Mouse (Mus musculus) embryonic facial prominence, embryonic 10.5 days (tissue): ENCODE measurements around the gene Slc5a5. TPM values are rescaled to one million over a fixed set of nuclear protein-coding genes. Genes with fewer than 3 reads are reported as not detected.

Experiments used
- DNase-seq: peaks from one replicate; pipeline ENCODE4 v3.0.0-alpha.2; 2017; ENCODE audit warnings: low spot score
- H3K27ac ChIP-seq: fragments of 300-500 bp; sonication (generic); replicated peaks from 2 replicates; pipeline ENCODE4 v1.5.1; 2016; ENCODE audit warnings: mild to moderate bottlenecking
- H3K27me3 ChIP-seq: fragments of 300-500 bp; sonication (generic); replicated peaks from 2 replicates; pipeline ENCODE4 v1.6.1; 2016; ENCODE audit warnings: low read depth, mild to moderate bottlenecking; ENCODE audit not compliant: poor library complexity, severe bottlenecking
- H3K36me3 ChIP-seq: fragments of 300-500 bp; sonication (generic); replicated peaks from 2 replicates; pipeline ENCODE4 v1.6.1; 2016; ENCODE audit warnings: mild to moderate bottlenecking, moderate library complexity
- H3K4me1 ChIP-seq: fragments of 300-500 bp; sonication (generic); 2 replicates; pipeline ENCODE4 v1.6.1; 2016
- H3K4me3 ChIP-seq: fragments of 300-500 bp; sonication (generic); 2 replicates; pipeline ENCODE4 v1.5.1; 2016; ENCODE audit warnings: mild to moderate bottlenecking, moderate library complexity
- H3K9me3 ChIP-seq: fragments of 300-500 bp; sonication (generic); 2 replicates; pipeline ENCODE4 v1.6.1; 2016; ENCODE audit warnings: mild to moderate bottlenecking
- WGBS: fragments of 180-500 bp; shearing (Covaris S2); methylation state at CpG from one replicate; pipeline ENCODE4 v1.1.7; 2016; 5-methylcytosine and 5-hydroxymethylcytosine counted together
- polyA plus RNA-seq: library from polyadenylated mRNA; unstranded; fragments of >200 nt; fragmentation: Nextera tagmentation; extraction: Ambion mirVana; gene quantifications from 2 replicates; pipeline ENCODE4 v1.2.1, GENCODE M21; 2016

The Slc5a5 gene
- polyA plus RNA-seq, 1 experiment from 2014 or later = 0.30 TPM

GRCm38 (mm10) chr8:70843941-70844340, 48.6 kb downstream of the Slc5a5 start:
- no peaks in the 10 kb centered on the region for H3K36me3 ChIP-seq
- H3K27me3 ChIP-seq = peaks cover 41% of the 10 kb centered on the region
- DNase-seq = no peak
- peaks cover 33% of the 10 kb centered on the region for H3K4me1 ChIP-seq
- peak overlapping the region; percentile 27 for H3K4me3 ChIP-seq
- peak overlapping the region; percentile 62 for H3K27ac ChIP-seq
- no peaks in the 10 kb centered on the region for H3K9me3 ChIP-seq
- WGBS = 90% methylated on average over 8 of the region's 8 CpGs

GRCm38 (mm10) chr8:70843214-70843773, 49.3 kb downstream of the Slc5a5 start:
- 86% methylated on average over 5 of the region's 5 CpGs for WGBS
- Histone ChIP-seq H3K36me3 (no peaks in the 10 kb centered on the region), H3K4me1 (peaks cover 39% of the 10 kb centered on the region), H3K4me3 (no peak overlapping the region), H3K27ac (no peak overlapping the region), H3K9me3 (no peaks in the 10 kb centered on the region), H3K27me3 (peaks cover 34% of the 10 kb centered on the region)
- DNase-seq = no peak

GRCm38 (mm10) chr8:70842484-70842883, 50.1 kb downstream of the Slc5a5 start:
- Histone ChIP-seq H3K4me1 (peaks cover 39% of the 10 kb centered on the region), H3K36me3 (no peaks in the 10 kb centered on the region), H3K9me3 (no peaks in the 10 kb centered on the region), H3K27me3 (peaks cover 26% of the 10 kb centered on the region), H3K27ac (no peak overlapping the region), H3K4me3 (0 out of 2 replicates have a peak overlapping the region, but pooled peaks have one; percentile 19)
- no peak for DNase-seq
- WGBS = 75% methylated on average over 25 of the region's 25 CpGs

- DNase-seq = peak; percentile 94
- Histone ChIP-seq H3K27ac (peak overlapping the region; percentile 52), H3K4me1 (peaks cover 44% of the 10 kb centered on the region), H3K27me3 (peaks cover 19% of the 10 kb centered on the region; the same call in 1 of the 2 replicates), H3K4me3 (peak overlapping the region; percentile 19; the same call in 1 of the 2 replicates), H3K9me3 (no peaks in the 10 kb centered on the region), H3K36me3 (peaks cover 7% of the 10 kb centered on the region; the same call in 1 of the 2 replicates)
- 40% methylated on average over 22 of the region's 22 CpGs for WGBS
Observed at GRCm38 (mm10) chr8:70841147-70842072, 51.1 kb downstream of the Slc5a5 start.

DNA sequence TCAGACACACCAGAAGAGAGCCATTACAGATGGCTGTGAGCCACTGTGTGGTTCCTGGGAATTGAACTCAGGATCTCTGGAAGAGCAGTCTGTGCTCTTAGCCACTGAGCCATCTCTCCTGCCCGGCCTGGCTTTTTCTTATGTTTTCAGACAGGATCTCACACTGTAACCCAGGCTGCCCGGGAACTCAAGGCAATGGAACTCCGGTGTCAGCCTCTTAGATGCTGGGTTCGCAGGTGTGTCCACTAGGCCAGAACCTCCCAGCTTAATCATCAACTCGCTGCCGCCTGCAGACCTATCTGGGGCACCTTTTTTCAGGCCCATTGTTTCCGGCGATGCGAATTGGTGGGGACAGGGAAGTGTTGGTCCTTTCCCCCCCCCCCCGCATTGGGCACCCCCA, 52.0 kb downstream of the Slc5a5 start:
- Histone ChIP-seq H3K27ac (peak overlapping the region; percentile 52), H3K9me3 (no peaks in the 10 kb centered on the region), H3K27me3 (0 out of 2 replicates have a peak, but pooled peaks cover 13% of the 10 kb centered on the region), H3K4me3 (no peak overlapping the region), H3K4me1 (peaks cover 44% of the 10 kb centered on the region), H3K36me3 (peaks cover 13% of the 10 kb centered on the region)
- no peak for DNase-seq
- 55% methylated on average over 10 of the region's 10 CpGs for WGBS

- Histone ChIP-seq H3K4me1 (peaks cover 39% of the 10 kb centered on the region), H3K36me3 (peaks cover 22% of the 10 kb centered on the region), H3K27ac (peak within 1 kb of the TSS; percentile 90), H3K4me3 (peak within 1 kb of the TSS; percentile 76), H3K9me3 (no peaks in the 10 kb centered on the region), H3K27me3 (0 out of 2 replicates have a peak, but pooled peaks cover 13% of the 10 kb centered on the region)
- WGBS = 2% methylated on average over 55 of the region's 55 CpGs
- DNase-seq = peak; percentile 99
Observed at GRCm38 (mm10) chr8:70839408-70840351, 52.9 kb downstream of the Slc5a5 start, which contains the start of gene Arrdc2. Arrdc2 (minus strand) TSS chr8:70839720.

GRCm38 (mm10) chr8:70838654-70839407, 53.7 kb downstream of the Slc5a5 start:
- WGBS = 4% methylated on average over 66 of the region's 66 CpGs
- Histone ChIP-seq H3K36me3 (peaks cover 28% of the 10 kb centered on the region), H3K4me3 (peak overlapping the region; percentile 76), H3K9me3 (no peaks in the 10 kb centered on the region), H3K27me3 (0 out of 2 replicates have a peak, but pooled peaks cover 8% of the 10 kb centered on the region), H3K27ac (peak overlapping the region; percentile 90), H3K4me1 (peaks cover 35% of the 10 kb centered on the region)
- no peak for DNase-seq

DNA sequence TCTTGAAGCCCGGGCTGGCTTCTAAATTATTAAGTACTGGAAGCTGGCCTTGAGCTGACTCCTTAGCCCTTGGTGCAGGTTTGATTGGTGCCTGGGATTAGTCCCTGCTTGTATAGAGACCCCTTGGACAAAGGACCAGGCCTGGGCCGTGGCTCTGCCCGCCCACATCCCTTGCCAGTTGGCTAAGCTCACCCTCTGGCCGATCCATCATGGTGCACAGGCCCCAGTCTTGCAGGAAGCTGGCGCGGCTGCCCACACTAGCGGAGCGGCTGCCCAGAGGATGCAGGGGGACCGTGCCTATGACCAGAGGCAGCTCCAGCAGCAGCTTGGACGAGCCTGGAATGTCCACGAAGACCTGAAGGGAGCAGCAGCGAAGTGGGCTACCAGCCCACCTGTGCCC, 55.9 kb downstream of the Slc5a5 start:
- no peak overlapping the region for H3K27ac ChIP-seq
- peaks cover 54% of the 10 kb centered on the region for H3K4me1 ChIP-seq
- no peaks in the 10 kb centered on the region for H3K9me3 ChIP-seq
- 88% methylated on average over 12 of the region's 12 CpGs for WGBS
- no peaks in the 10 kb centered on the region for H3K27me3 ChIP-seq
- peaks cover 28% of the 10 kb centered on the region for H3K36me3 ChIP-seq
- no peak overlapping the region for H3K4me3 ChIP-seq
- DNase-seq = no peak

GRCm38 (mm10) chr8:70834071-70834470, 58.5 kb downstream of the Slc5a5 start:
- H3K27ac ChIP-seq = no peak overlapping the region
- no peaks in the 10 kb centered on the region for H3K9me3 ChIP-seq
- H3K4me1 ChIP-seq = peaks cover 44% of the 10 kb centered on the region
- H3K27me3 ChIP-seq = no peaks in the 10 kb centered on the region
- DNase-seq = no peak
- H3K4me3 ChIP-seq = no peak overlapping the region
- H3K36me3 ChIP-seq = peaks cover 28% of the 10 kb centered on the region
- WGBS = 91% methylated on average over 3 of the region's 3 CpGs

DNA sequence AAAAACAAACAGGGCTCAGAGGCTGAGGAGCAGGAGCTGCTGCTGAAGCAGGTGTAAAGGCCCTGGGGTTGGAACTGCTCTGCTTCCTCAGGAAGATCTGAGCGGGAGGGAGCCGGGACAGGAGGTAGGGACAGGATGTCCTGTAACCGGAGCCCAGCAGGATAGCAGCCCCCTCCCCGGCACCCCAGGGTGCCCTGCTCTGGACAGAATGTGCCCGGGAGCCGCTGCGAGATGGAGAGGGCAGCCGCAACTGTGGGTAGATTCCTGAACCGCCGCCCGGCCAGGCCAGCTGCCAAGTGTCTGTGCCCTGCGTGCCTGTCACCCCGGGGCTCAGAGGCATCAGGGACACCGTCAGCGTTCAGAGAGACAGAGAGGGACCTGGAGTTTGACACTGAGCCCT, 59.0 kb downstream of the Slc5a5 start:
- Histone ChIP-seq H3K36me3 (peaks cover 28% of the 10 kb centered on the region), H3K27me3 (no peaks in the 10 kb centered on the region), H3K4me1 (peaks cover 39% of the 10 kb centered on the region), H3K27ac (peak overlapping the region; percentile 54), H3K9me3 (no peaks in the 10 kb centered on the region), H3K4me3 (no peak overlapping the region)
- DNase-seq = no peak
- 44% methylated on average over 15 of the region's 15 CpGs for WGBS

DNA sequence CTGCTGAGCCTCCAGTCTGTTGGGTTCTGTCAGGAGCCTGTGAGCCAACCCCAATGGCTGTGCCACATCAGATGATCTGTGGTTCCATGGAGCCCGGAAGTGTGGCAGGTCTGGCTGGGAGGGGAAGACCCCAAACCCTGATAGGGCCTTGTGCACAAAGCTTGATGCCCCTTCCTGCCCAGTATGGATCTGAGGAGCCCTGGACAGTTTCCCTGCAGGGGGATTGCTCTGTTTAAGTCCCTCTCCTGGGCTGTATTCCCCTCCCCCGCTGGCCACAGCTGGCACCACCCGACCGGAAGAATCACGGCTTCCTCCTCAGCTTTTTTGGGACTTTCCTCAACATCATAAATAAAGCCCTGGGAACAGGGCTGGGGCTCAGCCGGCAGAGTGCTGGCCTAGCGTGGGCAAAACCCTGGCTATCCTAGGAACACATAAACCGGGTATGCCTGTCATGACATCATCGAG, 59.5 kb downstream of the Slc5a5 start:
- no peak for DNase-seq
- Histone ChIP-seq H3K27me3 (no peaks in the 10 kb centered on the region), H3K4me3 (peak overlapping the region; percentile 5; the same call in 1 of the 2 replicates), H3K36me3 (peaks cover 28% of the 10 kb centered on the region), H3K4me1 (peaks cover 37% of the 10 kb centered on the region), H3K27ac (peak overlapping the region; percentile 54; the same call in 1 of the 2 replicates), H3K9me3 (no peaks in the 10 kb centered on the region)
- WGBS = 65% methylated on average over 9 of the region's 9 CpGs
